Mouse (Mus musculus) testis, adult 2 months (tissue): ENCODE measurements at regions not wholly inside any gene's neighbourhood (a gene's known extent, or its start where the extent isn't known, plus 50 kb on each side); places are given as distances from the start of the nearest gene placed in this dataset.

Experiments used
- H3K27ac ChIP-seq: fragments of 200-500 bp; 2 replicates; pipeline ENCODE4 v1.5.1; 2012; ENCODE audit warnings: low read depth, low read length; ENCODE audit not compliant: control insufficient read depth, insufficient read depth
- H3K27me3 ChIP-seq: fragments of 200-500 bp; 2 replicates; pipeline ENCODE4 v1.6.1; 2012; ENCODE audit warnings: mild to moderate bottlenecking, low read length, moderate library complexity; ENCODE audit not compliant: control insufficient read depth, insufficient read depth
- H3K36me3 ChIP-seq: fragments of 200-500 bp; 2 replicates; pipeline ENCODE4 v1.6.1; 2012; ENCODE audit warnings: mild to moderate bottlenecking, low read length; ENCODE audit not compliant: control insufficient read depth, insufficient read depth
- H3K4me1 ChIP-seq: fragments of 200-500 bp; 2 replicates; pipeline ENCODE4 v1.6.1; 2012; ENCODE audit warnings: low read length; ENCODE audit not compliant: control insufficient read depth, insufficient read depth
- H3K4me3 ChIP-seq: fragments of 200-500 bp; 2 replicates; pipeline ENCODE4 v1.5.1; 2012; ENCODE audit warnings: low read depth, mild to moderate bottlenecking, low read length, moderate library complexity, mixed read lengths; ENCODE audit not compliant: control insufficient read depth
- CTCF ChIP-seq: fragments of 200-500 bp; IDR thresholded peaks from 2 replicates; pipeline ENCODE4 v1.5.1; 2012; ENCODE audit warnings: low read depth, mild to moderate bottlenecking, inconsistent platforms, low read length, moderate library complexity; ENCODE audit not compliant: control insufficient read depth, insufficient read depth, insufficient replicate concordance
- POLR2A ChIP-seq: fragments of 200-500 bp; IDR thresholded peaks from 2 replicates; pipeline ENCODE4 v1.6.1; 2012; ENCODE audit warnings: low read depth, mild to moderate bottlenecking, inconsistent platforms, low read length, moderate library complexity; ENCODE audit not compliant: control insufficient read depth

GRCm38 (mm10) chr16:91171911-91172440 lies 53.3 kb upstream of the Olig2 start:
- Histone ChIP-seq H3K4me3 (no peak overlapping the region), H3K4me1 (peaks cover 12% of the 10 kb centered on the region), H3K36me3 (no peaks in the 10 kb centered on the region), H3K27ac (no peak overlapping the region), H3K27me3 (no peaks in the 10 kb centered on the region)
- no peak for TF ChIP-seq POLR2A
- no peak for TF ChIP-seq CTCF

- no peak overlapping the region for H3K27ac ChIP-seq
- peaks cover 12% of the 10 kb centered on the region for H3K4me1 ChIP-seq
- TF ChIP-seq POLR2A, result no peak
- TF ChIP-seq CTCF, result no peak
- H3K4me3 ChIP-seq, result no peak overlapping the region
- no peaks in the 10 kb centered on the region for H3K36me3 ChIP-seq
- no peaks in the 10 kb centered on the region for H3K27me3 ChIP-seq
Observed at GRCm38 (mm10) chr16:91172510-91172909, 52.7 kb upstream of the Olig2 start.

GRCm38 (mm10) chr16:91173241-91173640 lies 52.0 kb upstream of the Olig2 start:
- TF ChIP-seq POLR2A, result no peak
- no peak for TF ChIP-seq CTCF
- no peaks in the 10 kb centered on the region for H3K36me3 ChIP-seq
- H3K4me1 ChIP-seq, result peaks cover 12% of the 10 kb centered on the region
- H3K4me3 ChIP-seq, result no peak overlapping the region
- H3K27ac ChIP-seq, result no peak overlapping the region
- H3K27me3 ChIP-seq, result no peaks in the 10 kb centered on the region

GRCm38 (mm10) chr16:91173870-91174278 lies 51.4 kb upstream of the Olig2 start:
- Histone ChIP-seq H3K27me3 (no peaks in the 10 kb centered on the region), H3K4me3 (no peak overlapping the region)

GRCm38 (mm10) chr16:91174401-91174800 lies 50.9 kb upstream of the Olig2 start:
- Histone ChIP-seq H3K36me3 (no peaks in the 10 kb centered on the region), H3K27me3 (no peaks in the 10 kb centered on the region), H3K4me1 (peaks cover 12% of the 10 kb centered on the region), H3K27ac (no peak overlapping the region), H3K4me3 (no peak overlapping the region)
- TF ChIP-seq CTCF, result no peak
- TF ChIP-seq POLR2A, result no peak

More at GRCm38 (mm10) chr16:91173870-91174278, 51.4 kb upstream of the Olig2 start:
- H3K4me1 ChIP-seq, result peaks cover 12% of the 10 kb centered on the region
- no peak overlapping the region for H3K27ac ChIP-seq
- no peaks in the 10 kb centered on the region for H3K36me3 ChIP-seq
- TF ChIP-seq CTCF, result no peak
- no peak for TF ChIP-seq POLR2A
